Mouse (Mus musculus): Measurements from ENCODE around the gene Pcyt1a.

DNA sequence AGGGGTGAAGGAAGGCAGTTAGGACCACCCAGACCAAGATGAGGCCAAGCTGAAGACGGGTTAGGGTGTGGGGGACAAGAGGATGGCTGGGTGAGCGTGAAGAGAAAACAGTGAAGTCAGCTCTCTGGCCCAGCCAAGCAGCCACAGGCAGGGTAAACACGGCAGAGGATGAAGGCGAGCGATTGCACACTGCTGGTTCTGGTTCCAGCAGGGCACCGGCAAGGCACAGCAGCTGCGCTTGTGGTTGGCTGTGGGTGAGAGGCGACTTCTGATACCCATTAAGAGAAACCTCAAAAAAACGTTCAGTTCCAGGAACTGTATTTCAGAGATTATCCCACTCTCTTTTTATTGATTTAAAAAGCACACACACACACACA lies 89.6 kb downstream of the Pcyt1a start:
- peak; percentile 35; the same call in 1 of the 2 replicates for TF ChIP-seq MAX (IDR thresholded peaks at IDR 0.05; ENCODE audit: low read length)
- TF ChIP-seq TAL1 (IDR thresholded peaks at IDR 0.05; ENCODE audit: low read length): peak; percentile 73
- no peak for TF ChIP-seq MEF2A (IDR thresholded peaks at IDR 0.05; ENCODE audit: extremely low read depth, insufficient replicate concordance, low read depth, low read length, poor library complexity, severe bottlenecking)
- no peak for TF ChIP-seq ZMIZ1 (IDR thresholded peaks at IDR 0.05; ENCODE audit: low read depth, low read length)
- TF ChIP-seq TBP (IDR thresholded peaks at IDR 0.05; ENCODE audit: low read depth, low read length): no peak
- TF ChIP-seq CTCF (IDR thresholded peaks at IDR 0.05 in 2 of 3, conservative IDR thresholded peaks at IDR 0.05 in 1 of 3; ENCODE audit: control insufficient read depth in 1 of 3, insufficient read depth in 1 of 3, low read depth in 2 of 3, low read length in 3 of 3, poor library complexity in 1 of 3, severe bottlenecking in 1 of 3): no peak
- TF ChIP-seq POLR2A (IDR thresholded peaks at IDR 0.05; ENCODE audit: control insufficient read depth in 1 of 2, insufficient read depth in 1 of 2, low read depth in 1 of 2, low read length in 2 of 2, poor library complexity in 1 of 2): no peak

Data from MEL (cell line).